Mouse (Mus musculus): ENCODE data around the gene Alppl2.
A peak's percentile ranks its signal among the peaks of the same experiment; 100 is the strongest.

DNA sequence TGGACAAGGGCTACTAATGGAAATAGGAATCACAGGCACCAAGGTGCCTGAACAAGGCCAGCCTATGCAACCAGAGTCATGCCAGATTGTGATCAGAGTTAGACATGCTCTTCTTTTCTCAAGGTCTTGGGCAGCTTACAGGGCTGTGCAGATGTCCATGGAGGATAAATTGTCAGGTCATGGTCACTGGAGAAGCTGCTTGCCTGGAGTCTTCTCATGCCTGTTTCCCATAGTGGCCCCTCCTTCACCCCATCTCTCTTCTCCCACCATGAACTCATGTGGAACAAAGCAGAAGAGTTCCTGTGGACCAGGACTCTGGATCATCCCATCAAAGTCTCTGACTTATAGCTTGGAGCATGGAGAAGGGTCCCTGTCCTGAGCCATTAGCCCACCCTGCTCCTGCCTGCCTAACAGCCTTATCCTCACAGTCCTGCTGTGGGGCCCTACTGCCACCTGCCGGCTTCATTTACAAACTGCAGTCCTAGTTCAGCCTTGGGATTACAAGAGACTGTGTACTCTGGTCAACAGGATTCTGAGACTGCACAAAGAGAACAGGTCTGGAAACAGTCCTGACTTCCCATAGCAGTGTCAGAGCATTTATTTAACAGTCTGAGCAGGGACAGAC lies 47.8 kb downstream of the Alppl2 start:
- no peak for TF ChIP-seq POLR2A (IDR thresholded peaks at IDR 0.05; ENCODE audit: insufficient read depth, low read length)
- peak; percentile 92 for TF ChIP-seq CTCF (IDR thresholded peaks at IDR 0.05; ENCODE audit: low read depth, low read length)
- TF ChIP-seq EP300 (IDR thresholded peaks at IDR 0.05; ENCODE audit: insufficient read depth, low read depth, low read length): no peak

Measured in ES-Bruce4 (cell line).